Mouse (Mus musculus): Measurements from ENCODE around the gene Draxin. TPM values are rescaled to one million over a fixed set of nuclear protein-coding genes. Genes with fewer than 3 reads are reported as not detected.
"Not testable (repeated sequence)": the region's sequence is repeated elsewhere in the genome, so short reads cannot be mapped to it uniquely, and the experiment has no call there.

The Draxin gene
- total and polyA plus RNA-seq, 3 experiments = 0.04 TPM; not detected in 2

DNA sequence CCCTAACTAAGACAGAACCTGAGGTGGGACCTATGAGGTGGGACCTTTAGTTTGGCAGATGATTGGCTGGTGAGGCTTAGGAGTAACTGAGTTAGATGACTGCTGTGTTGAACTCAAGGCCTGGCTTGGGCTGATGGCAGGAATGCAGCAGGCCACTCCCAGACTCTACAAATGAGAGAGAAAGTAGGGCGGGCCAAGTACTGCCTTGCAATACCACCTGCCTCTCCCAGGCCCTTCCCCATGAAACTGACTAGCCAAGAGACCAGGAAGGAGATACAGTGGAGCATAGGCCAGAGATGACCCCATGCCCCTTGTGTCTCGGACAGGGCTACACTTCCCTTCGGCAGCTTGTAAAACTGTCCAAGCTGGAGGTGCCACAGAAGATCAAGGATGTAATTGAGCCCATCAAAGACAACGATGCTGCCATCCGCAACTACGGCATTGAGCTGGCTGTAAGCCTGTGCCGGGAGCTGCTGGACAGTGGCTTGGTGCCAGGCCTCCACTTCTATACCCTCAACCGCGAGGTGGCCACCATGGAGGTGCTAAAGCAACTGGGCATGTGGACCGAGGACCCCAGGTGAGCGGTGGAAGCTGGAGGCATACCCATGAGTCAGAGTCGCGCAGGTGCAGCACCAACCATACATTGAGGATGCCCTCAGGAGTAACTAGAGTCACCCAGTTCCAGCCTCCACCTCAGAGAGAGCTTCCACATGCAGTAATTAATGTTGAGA is 79.3 kb downstream of the Draxin start:
- dilution Hi-C loops (cut with MboI; ENCODE audit: extremely low pct_ligation_motif_present, extremely low pct_unique_long_range_greater_than_20kb, low sequenced_read_pairs) = no loop called here
- no peaks in the 10 kb centered on the region for H3K79me2 ChIP-seq (replicated peaks; ENCODE audit: control insufficient read depth, extremely low read depth, insufficient read depth, poor library complexity, severe bottlenecking)
- H3K27ac ChIP-seq (ENCODE audit: insufficient read depth, low read depth) = no peak overlapping the region
- peaks cover 0 to 10% of the 10 kb centered on the region in 2 experiments; a peak in 2 of 4 replicates for H3K4me1 ChIP-seq (ENCODE audit: control insufficient read depth in 1 of 2, insufficient read depth in 2 of 2)
- no peak for TF ChIP-seq NELFE (IDR thresholded peaks at IDR 0.05; ENCODE audit: low read depth, low read length)
- no peak for TF ChIP-seq ZNF384 (IDR thresholded peaks at IDR 0.05; ENCODE audit: low read depth, low read length)
- H3K9me3 ChIP-seq (replicated peaks; ENCODE audit: low read length) = no peaks in the 10 kb centered on the region
- in situ Hi-C loops (cut with MboI; ENCODE audit: low pct_ligation_motif_present, low pct_unique_long_range_greater_than_20kb, low sequenced_read_pairs) = no loop called here
- no peak for DNase-seq (ENCODE audit: extremely low read depth)
- H3K4me3 ChIP-seq (replicated peaks in 1 of 3; ENCODE audit: low read depth in 2 of 3, low read length in 2 of 3, poor library complexity in 1 of 3) = no peak overlapping the region
- peaks cover 84 to 96% of the 10 kb centered on the region in 2 experiments for H3K36me3 ChIP-seq (replicated peaks in 1 of 2; ENCODE audit: control insufficient read depth in 1 of 2, insufficient read depth in 1 of 2, low read length in 1 of 2)
- H3K27me3 ChIP-seq (replicated peaks) = no peaks in the 10 kb centered on the region
- no peak overlapping the region for H3K4me2 ChIP-seq (ENCODE audit: insufficient read depth, low read depth, poor library complexity, severe bottlenecking)
- H3K9ac ChIP-seq (ENCODE audit: insufficient read depth, low read depth) = no peak overlapping the region

DNA sequence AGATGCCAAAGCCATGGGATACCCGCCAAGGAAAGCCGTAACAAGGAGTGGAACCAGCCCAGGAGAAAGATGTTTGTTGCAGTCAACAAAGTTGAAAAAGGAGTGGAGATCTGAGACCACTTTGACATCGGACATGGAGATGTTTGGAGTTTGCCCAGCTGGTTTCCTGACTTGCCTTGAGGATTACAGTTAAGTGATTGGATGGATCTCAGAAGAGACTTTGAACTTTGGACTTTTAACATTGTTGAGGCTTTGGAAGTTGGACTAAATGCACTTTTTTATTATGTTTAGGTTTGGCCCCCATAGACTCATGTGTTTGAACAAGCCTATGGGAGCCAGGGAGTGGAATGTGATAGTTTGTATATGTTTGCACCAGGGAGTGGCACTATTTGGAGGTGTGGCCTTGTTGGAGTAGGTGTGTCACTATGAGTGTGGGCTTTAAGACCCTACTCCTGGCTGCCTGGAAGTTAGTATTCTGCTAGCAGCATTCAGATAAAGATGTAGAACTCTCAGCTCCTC is 80.0 kb downstream of the Draxin start:
- DNase-seq (ENCODE audit: extremely low read depth); H3K4me2 ChIP-seq (ENCODE audit: insufficient read depth, low read depth, poor library complexity, severe bottlenecking); H3K9ac ChIP-seq (ENCODE audit: insufficient read depth, low read depth); in situ Hi-C loops (cut with MboI; ENCODE audit: low pct_ligation_motif_present, low pct_unique_long_range_greater_than_20kb, low sequenced_read_pairs); dilution Hi-C loops (cut with MboI; ENCODE audit: extremely low pct_ligation_motif_present, extremely low pct_unique_long_range_greater_than_20kb, low sequenced_read_pairs); H3K4me1 ChIP-seq (ENCODE audit: control insufficient read depth in 1 of 2, insufficient read depth in 2 of 2); H3K27ac ChIP-seq (ENCODE audit: insufficient read depth, low read depth); H3K79me2 ChIP-seq (replicated peaks; ENCODE audit: control insufficient read depth, extremely low read depth, insufficient read depth, poor library complexity, severe bottlenecking); H3K4me3 ChIP-seq (replicated peaks in 1 of 3; ENCODE audit: low read depth in 2 of 3, low read length in 2 of 3, poor library complexity in 1 of 3); H3K9me3 ChIP-seq (replicated peaks; ENCODE audit: low read length); H3K27me3 ChIP-seq (replicated peaks): not testable (repeated sequence)
- H3K36me3 ChIP-seq (replicated peaks in 1 of 2; ENCODE audit: control insufficient read depth in 1 of 2, insufficient read depth in 1 of 2, low read length in 1 of 2) = peaks cover 82 to 95% of the 10 kb centered on the region in 2 experiments

Other genes with a start within 250 kb of the Draxin start
- 17.5 and 21.7 TPM in 2 replicates for gene Mfn2, start 226.0 kb downstream of the Draxin start, total RNA-seq (2012; rRNA removed)
- 8.6 and 10.0 TPM in 2 replicates for gene Mfn2, start 226.0 kb downstream of the Draxin start, total RNA-seq (2014; rRNA removed)
- gene Mfn2, start 226.0 kb downstream of the Draxin start, polyA plus RNA-seq (2012; ENCODE audit: insufficient read length, low read depth) = 33.0 and 36.8 TPM in 2 replicates
- 4.8 and 6.5 TPM in 2 replicates for gene Plod1, start 193.9 kb downstream of the Draxin start, total RNA-seq (2012; rRNA removed)
- 0.30 and 0.51 TPM in 2 replicates for gene Plod1, start 193.9 kb downstream of the Draxin start, total RNA-seq (2014; rRNA removed)
- gene Plod1, start 193.9 kb downstream of the Draxin start, polyA plus RNA-seq (2012; ENCODE audit: insufficient read length, low read depth) = 1.9 TPM in 2 replicates
- 32.8 and 33.9 TPM in 2 replicates for gene 2510039O18Rik, start 189.8 kb downstream of the Draxin start, total RNA-seq (2012; rRNA removed)
- 22.1 and 23.9 TPM in 2 replicates for gene 2510039O18Rik, start 189.8 kb downstream of the Draxin start, total RNA-seq (2014; rRNA removed)
- gene 2510039O18Rik, start 189.8 kb downstream of the Draxin start, polyA plus RNA-seq (2012; ENCODE audit: insufficient read length, low read depth) = 23.6 and 27.9 TPM in 2 replicates
- gene Nppb, start 144.9 kb downstream of the Draxin start, total RNA-seq (2012; rRNA removed) = not detected in 2 replicates
- not detected in 2 replicates for gene Nppb, start 144.9 kb downstream of the Draxin start, total RNA-seq (2014; rRNA removed)
- not detected in 2 replicates for gene Nppb, start 144.9 kb downstream of the Draxin start, polyA plus RNA-seq (2012; ENCODE audit: insufficient read length, low read depth)
- gene Nppa, start 130.0 kb downstream of the Draxin start, total RNA-seq (2012; rRNA removed) = not detected in 2 replicates
- not detected in 2 replicates for gene Nppa, start 130.0 kb downstream of the Draxin start, total RNA-seq (2014; rRNA removed)
- not detected in 2 replicates for gene Nppa, start 130.0 kb downstream of the Draxin start, polyA plus RNA-seq (2012; ENCODE audit: insufficient read length, low read depth)
- 5.5 and 5.7 TPM in 2 replicates for gene Clcn6, start 91.9 kb downstream of the Draxin start, total RNA-seq (2012; rRNA removed)
- 3.7 and 4.8 TPM in 2 replicates for gene Clcn6, start 91.9 kb downstream of the Draxin start, total RNA-seq (2014; rRNA removed)
- 9.2 and 10.6 TPM in 2 replicates for gene Clcn6, start 91.9 kb downstream of the Draxin start, polyA plus RNA-seq (2012; ENCODE audit: insufficient read length, low read depth)
- gene Mthfr, start 91.6 kb downstream of the Draxin start, total RNA-seq (2012; rRNA removed) = 14.4 and 17.0 TPM in 2 replicates
- 15.3 and 16.1 TPM in 2 replicates for gene Mthfr, start 91.6 kb downstream of the Draxin start, total RNA-seq (2014; rRNA removed)
- gene Mthfr, start 91.6 kb downstream of the Draxin start, polyA plus RNA-seq (2012; ENCODE audit: insufficient read length, low read depth) = 15.4 and 16.3 TPM in 2 replicates
- 5.6 and 6.2 TPM in 2 replicates for gene Agtrap, start 42.7 kb downstream of the Draxin start, total RNA-seq (2012; rRNA removed)
- gene Agtrap, start 42.7 kb downstream of the Draxin start, total RNA-seq (2014; rRNA removed) = 4.0 and 4.1 TPM in 2 replicates
- gene Agtrap, start 42.7 kb downstream of the Draxin start, polyA plus RNA-seq (2012; ENCODE audit: insufficient read length, low read depth) = 5.4 and 5.9 TPM in 2 replicates
- 39.4 and 43.3 TPM in 2 replicates for gene Mad2l2, start 314 bp downstream of the Draxin start, total RNA-seq (2012; rRNA removed)
- gene Mad2l2, start 314 bp downstream of the Draxin start, total RNA-seq (2014; rRNA removed) = 21.0 and 23.1 TPM in 2 replicates
- gene Mad2l2, start 314 bp downstream of the Draxin start, polyA plus RNA-seq (2012; ENCODE audit: insufficient read length, low read depth) = 36.5 and 40.9 TPM in 2 replicates
- 20.5 and 25.7 TPM in 2 replicates for gene Fbxo6, start 21.4 kb upstream of the Draxin start, total RNA-seq (2012; rRNA removed)
- 24.1 and 32.5 TPM in 2 replicates for gene Fbxo6, start 21.4 kb upstream of the Draxin start, total RNA-seq (2014; rRNA removed)
- gene Fbxo6, start 21.4 kb upstream of the Draxin start, polyA plus RNA-seq (2012; ENCODE audit: insufficient read length, low read depth) = 17.6 and 20.8 TPM in 2 replicates
- 10.5 and 10.6 TPM in 2 replicates for gene Fbxo44, start 29.8 kb upstream of the Draxin start, total RNA-seq (2012; rRNA removed)
- gene Fbxo44, start 29.8 kb upstream of the Draxin start, total RNA-seq (2014; rRNA removed) = 2.2 and 2.8 TPM in 2 replicates
- 2.1 and 2.3 TPM in 2 replicates for gene Fbxo44, start 29.8 kb upstream of the Draxin start, polyA plus RNA-seq (2012; ENCODE audit: insufficient read length, low read depth)
- gene Fbxo2, start 29.9 kb upstream of the Draxin start, total RNA-seq (2012; rRNA removed) = 4.2 and 5.9 TPM in 2 replicates
- not detected in 2 replicates for gene Fbxo2, start 29.9 kb upstream of the Draxin start, total RNA-seq (2014; rRNA removed)
- gene Fbxo2, start 29.9 kb upstream of the Draxin start, polyA plus RNA-seq (2012; ENCODE audit: insufficient read length, low read depth) = 0.30 and 0.50 TPM in 2 replicates
- gene Disp3, start 157.3 kb upstream of the Draxin start, total RNA-seq (2012; rRNA removed) = not detected in 2 replicates
- not detected in 2 replicates for gene Disp3, start 157.3 kb upstream of the Draxin start, total RNA-seq (2014; rRNA removed)
- not detected in 2 replicates for gene Disp3, start 157.3 kb upstream of the Draxin start, polyA plus RNA-seq (2012; ENCODE audit: insufficient read length, low read depth)